Mouse (Mus musculus) heart, postnatal 0 days (tissue): Measurements from ENCODE around the gene Gm3250.

Experiments used
- CTCF ChIP-seq: IDR thresholded peaks from 2 replicates; pipeline ENCODE4 v1.5.1; 2016; ENCODE audit warnings: antibody characterized with exemption, control low read depth, low read depth
- EP300 ChIP-seq: IDR thresholded peaks from 2 replicates; pipeline ENCODE4 v1.6.1; 2016; ENCODE audit warnings: antibody characterized with exemption, low read depth

GRCm38 (mm10) chr10:77819203-77819602 is 36.9 kb upstream of the Gm3250 start:
- no peak for TF ChIP-seq CTCF
- TF ChIP-seq EP300 = no peak
